Mouse (Mus musculus) v-Abl transformed pro-B cells (cell line): ENCODE results near the gene Stfa2l1.
"Not testable (repeated sequence)": the region's sequence is repeated elsewhere in the genome, so short reads cannot be mapped to it uniquely, and the experiment has no call there.

Experiments
- in situ Hi-C, 2 experiments: fragments of 400-800 bp; cut with MboI; formaldehyde crosslinking; loops; one replicate each; pipeline ENCODE4 v1.15.1; 2025; ENCODE audit not compliant: unreplicated experiment in 2 of 2

Stfa2l1 gene

GRCm38 (mm10) chr16:36156402-36156975 lies at the start of gene Stfa2l1:
Gene Stfa2l1 (plus strand): TSS chr16:36156811.
- in situ Hi-C loops, result no loop called here

- in situ Hi-C loops, result not testable (repeated sequence)
These were observed 45.1 kb upstream of the Stfa2l1 start for GRCm38 (mm10) chr16:36111486-36111885.

GRCm38 (mm10) chr16:36115751-36116150 lies 40.9 kb upstream of the Stfa2l1 start:
- in situ Hi-C loops, result not testable (repeated sequence)

GRCm38 (mm10) chr16:36128092-36128491 lies 28.5 kb upstream of the Stfa2l1 start:
- in situ Hi-C loops, result no loop called here

GRCm38 (mm10) chr16:36131141-36131540 lies 25.5 kb upstream of the Stfa2l1 start, which contains the start of gene Csta1:
Gene Csta1 (minus strand): TSS chr16:36131241.
- in situ Hi-C loops, result no loop called here

GRCm38 (mm10) chr16:36138201-36138600 lies 18.4 kb upstream of the Stfa2l1 start:
- in situ Hi-C loops, result no loop called here

GRCm38 (mm10) chr16:36167841-36168240 lies 11.2 kb downstream of the Stfa2l1 start:
- in situ Hi-C loops, result not testable (repeated sequence)

GRCm38 (mm10) chr16:36176108-36176507 lies 19.5 kb downstream of the Stfa2l1 start:
- in situ Hi-C loops, result no loop called here

GRCm38 (mm10) chr16:36179910-36180309 lies 23.3 kb downstream of the Stfa2l1 start:
- in situ Hi-C loops, result no loop called here

- in situ Hi-C loops, result not testable (repeated sequence)
These were observed 27.3 kb downstream of the Stfa2l1 start, which contains the start of gene Gm5483 for GRCm38 (mm10) chr16:36183912-36184311. Gene Gm5483 (plus strand): TSS chr16:36184212.

- in situ Hi-C loops, result no loop called here
These were observed 42.6 kb downstream of the Stfa2l1 start for GRCm38 (mm10) chr16:36199226-36199625.

- in situ Hi-C loops, result no loop called here
These were observed 47.2 kb downstream of the Stfa2l1 start for GRCm38 (mm10) chr16:36203846-36204245.

GRCm38 (mm10) chr16:36205684-36206083 lies 49.1 kb downstream of the Stfa2l1 start:
- in situ Hi-C loops, result not testable (repeated sequence)

- in situ Hi-C loops, result no loop called here
These were observed 53.4 kb downstream of the Stfa2l1 start, which contains the start of gene Gm5416 for GRCm38 (mm10) chr16:36209967-36210453. Gene Gm5416 (plus strand): TSS chr16:36210403.
